Mouse (Mus musculus) heart, adult 2 months (tissue): ENCODE data around the gene Ppp4r3a. TPM values are rescaled to one million over a fixed set of nuclear protein-coding genes. Genes with fewer than 3 reads are reported as not detected.

Experiments used
- DNase-seq, 2 experiments: peaks; one replicate each; pipeline ENCODE4 v3.0.0; 2021
- H3K27ac ChIP-seq: fragments of 200-600 bp; 2 replicates; pipeline ENCODE4 v1.8.1; 2022
- H3K27me3 ChIP-seq: fragments of 200-500 bp; 2 replicates; pipeline ENCODE4 v1.6.1; 2012; ENCODE audit warnings: mild to moderate bottlenecking, low read length, inconsistent platforms, mixed read lengths; ENCODE audit not compliant: control insufficient read depth, insufficient read depth
- H3K36me3 ChIP-seq: fragments of 200-500 bp; 2 replicates; pipeline ENCODE4 v1.6.1; 2012; ENCODE audit warnings: low read length, inconsistent platforms; ENCODE audit not compliant: control insufficient read depth, insufficient read depth
- H3K4me1 ChIP-seq: fragments of 200-500 bp; 2 replicates; pipeline ENCODE4 v1.6.1; 2011; ENCODE audit warnings: low read length; ENCODE audit not compliant: control insufficient read depth, insufficient read depth
- H3K4me3 ChIP-seq: fragments of 200-600 bp; 2 replicates; pipeline ENCODE4 v1.8.1; 2022
- H3K79me2 ChIP-seq: fragments of 200-500 bp; replicated peaks from 2 replicates; pipeline ENCODE4 v1.6.1; 2012; ENCODE audit warnings: mild to moderate bottlenecking, inconsistent platforms, low read length, moderate library complexity, mixed read lengths; ENCODE audit not compliant: control insufficient read depth, insufficient read depth
- H3K9ac ChIP-seq: fragments of 200-500 bp; 2 replicates; pipeline ENCODE4 v1.6.1; 2012; ENCODE audit warnings: low read depth, mild to moderate bottlenecking, control low read depth, inconsistent platforms, low read length, mixed read lengths
- CTCF ChIP-seq: fragments of 200-600 bp; IDR thresholded peaks from 2 replicates; pipeline ENCODE4 v1.8.1; 2022; ENCODE audit warnings: antibody characterized with exemption, mild to moderate bottlenecking, moderate library complexity
- EP300 ChIP-seq: fragments of 200-500 bp; IDR thresholded peaks from 2 replicates; pipeline ENCODE4 v1.6.1; 2011; ENCODE audit warnings: low read depth, low read length, control low read depth; ENCODE audit not compliant: insufficient read depth
- POLR2A ChIP-seq: fragments of 200-500 bp; IDR thresholded peaks from 2 replicates; pipeline ENCODE4 v1.6.1; 2011; ENCODE audit warnings: mild to moderate bottlenecking, low read depth, low read length, control low read depth; ENCODE audit not compliant: insufficient read depth
- WGBS: fragments of 180-500 bp; shearing (Covaris S2); methylation state at CpG from one replicate; pipeline ENCODE4 v1.1.7; 2018; 5-methylcytosine and 5-hydroxymethylcytosine counted together
- intact Hi-C: fragments of 180-260 bp; cut with DNase I; formaldehyde crosslinking; loops from one replicate; pipeline ENCODE4 v1.15.1; 2025
- polyA plus RNA-seq: library from polyadenylated mRNA; depleted of rRNA; stranded (reverse); fragments of >200 nt; gene quantifications from 2 replicates; pipeline ENCODE4 v1.2.3, GENCODE M21; 2012
- total RNA-seq, 2 experiments: library from RNA; stranded (reverse); gene quantifications; 2 replicates each; pipeline ENCODE4 v1.2.3; 2021

Ppp4r3a gene
- total and polyA plus RNA-seq, 3 experiments, result 6.7 to 23.7 (median 22.7) TPM

DNA sequence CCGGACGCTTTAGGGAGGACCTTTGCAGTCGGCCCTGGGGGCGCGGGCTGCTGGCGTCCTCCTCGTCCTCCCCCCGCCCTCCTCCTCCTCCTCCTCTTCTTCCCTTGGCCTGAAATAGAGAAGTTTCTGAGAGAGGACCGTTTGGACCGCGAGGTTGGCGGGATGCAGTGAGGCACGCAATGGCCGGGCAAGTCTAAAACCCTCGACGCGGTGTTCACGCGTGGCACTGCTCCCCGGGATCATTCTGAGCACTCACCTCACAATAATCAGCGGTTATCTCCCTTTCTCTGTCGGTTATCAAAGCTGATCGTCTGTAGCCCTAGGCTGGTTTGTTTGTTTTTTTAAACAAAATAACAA lies 315 bp upstream of the Ppp4r3a start:
- Histone ChIP-seq H3K79me2 (peaks cover 11% of the 10 kb centered on the region), H3K4me3 (peak overlapping the region; percentile 78), H3K36me3 (peaks cover 24% of the 10 kb centered on the region), H3K4me1 (peaks cover 6% of the 10 kb centered on the region), H3K27ac (peak overlapping the region; percentile 99), H3K27me3 (no peaks in the 10 kb centered on the region), H3K9ac (peak overlapping the region; percentile 84)
- TF ChIP-seq POLR2A (no peak; the same call in 1 of the 2 replicates), EP300 (no peak), CTCF (no peak)
- intact Hi-C loops, result loop anchor here (2.0 to 5.0 kb wide), 3 partner anchors 131 to 875 kb away; partner anchors contain the start of genes Atxn3 and Trip11
- under 1% methylated on average over 23 of the region's 23 CpGs for WGBS
- DNase-seq, result no peak

DNA sequence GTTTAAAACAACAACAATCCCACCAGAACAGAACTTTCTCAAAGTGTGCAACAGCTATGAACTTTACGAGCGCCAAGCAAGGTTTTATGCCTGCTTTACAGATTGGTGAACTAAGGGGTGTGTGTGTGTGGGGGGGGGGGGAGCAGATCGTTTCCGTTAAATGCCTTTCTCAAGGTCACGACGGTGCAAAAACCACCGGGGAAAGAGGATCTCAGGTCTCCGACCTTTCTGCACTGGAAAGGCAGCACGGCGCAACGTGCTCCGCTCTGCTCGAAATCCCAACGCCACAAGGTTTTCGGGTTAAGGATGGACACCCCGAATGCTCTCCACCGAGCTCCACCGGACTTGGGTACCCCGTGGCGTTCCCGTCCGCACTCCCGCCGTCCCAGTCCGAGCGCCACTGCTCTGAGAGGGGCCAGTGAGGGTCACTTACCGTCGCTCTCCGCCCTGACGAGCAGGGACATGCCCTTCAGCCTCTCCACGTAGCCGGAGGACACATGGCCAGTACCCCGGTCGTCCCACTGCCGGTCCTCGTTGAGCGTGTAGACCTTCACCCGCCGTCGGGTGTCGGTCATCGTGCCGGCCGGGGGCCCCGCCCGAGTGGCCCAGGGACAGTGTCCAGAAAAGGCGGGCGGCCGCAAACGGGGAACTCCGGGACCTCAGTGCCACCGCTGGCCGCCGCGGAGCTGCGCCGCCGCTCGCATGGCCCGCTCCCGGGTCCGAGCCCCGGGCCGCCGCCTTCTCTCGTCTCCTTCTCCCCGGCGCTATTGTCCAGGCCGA lies 1.0 kb downstream of the Ppp4r3a start:
- Histone ChIP-seq H3K27ac (peak overlapping the region; percentile 99), H3K4me1 (peaks cover 10% of the 10 kb centered on the region), H3K79me2 (peaks cover 16% of the 10 kb centered on the region), H3K27me3 (no peaks in the 10 kb centered on the region), H3K9ac (peak overlapping the region; percentile 95), H3K4me3 (peak overlapping the region; percentile 78), H3K36me3 (peaks cover 27% of the 10 kb centered on the region)
- intact Hi-C loops, result loop anchor here (2.0 to 5.0 kb wide), 3 partner anchors 130 to 876 kb away; partner anchors contain the start of genes Atxn3 and Trip11
- under 1% methylated on average over 69 of the region's 69 CpGs for WGBS
- DNase-seq, result peak; percentile 62 to 74
- no peak for TF ChIP-seq POLR2A
- TF ChIP-seq EP300, result no peak
- TF ChIP-seq CTCF, result no peak

DNA sequence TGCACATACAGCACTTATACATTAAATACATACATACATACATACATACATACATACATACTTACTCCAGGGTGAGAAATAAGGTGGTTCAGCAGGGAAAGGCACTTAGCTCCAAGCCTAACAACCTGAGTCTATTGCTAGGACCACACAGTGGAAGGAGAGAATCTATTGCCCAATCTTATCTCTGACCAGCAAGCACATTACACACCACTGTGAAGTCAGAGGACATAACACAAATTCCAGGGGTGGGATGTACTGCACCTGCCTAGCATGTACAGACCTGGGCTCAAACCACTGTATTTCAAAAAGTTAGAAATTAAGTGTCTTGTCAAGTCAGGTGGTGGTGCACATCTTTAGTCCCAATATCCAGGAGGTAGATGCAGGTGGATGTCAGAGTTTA lies 5.5 kb downstream of the Ppp4r3a start:
- Histone ChIP-seq H3K36me3 (peaks cover 42% of the 10 kb centered on the region), H3K9ac (no peak overlapping the region), H3K27me3 (no peaks in the 10 kb centered on the region), H3K4me1 (peaks cover 17% of the 10 kb centered on the region), H3K79me2 (peaks cover 21% of the 10 kb centered on the region), H3K27ac (no peak overlapping the region), H3K4me3 (no peak overlapping the region)
- DNase-seq, result no peak
- intact Hi-C loops, result no loop called here
- TF ChIP-seq CTCF (no peak), EP300 (no peak), POLR2A (no peak)

DNA sequence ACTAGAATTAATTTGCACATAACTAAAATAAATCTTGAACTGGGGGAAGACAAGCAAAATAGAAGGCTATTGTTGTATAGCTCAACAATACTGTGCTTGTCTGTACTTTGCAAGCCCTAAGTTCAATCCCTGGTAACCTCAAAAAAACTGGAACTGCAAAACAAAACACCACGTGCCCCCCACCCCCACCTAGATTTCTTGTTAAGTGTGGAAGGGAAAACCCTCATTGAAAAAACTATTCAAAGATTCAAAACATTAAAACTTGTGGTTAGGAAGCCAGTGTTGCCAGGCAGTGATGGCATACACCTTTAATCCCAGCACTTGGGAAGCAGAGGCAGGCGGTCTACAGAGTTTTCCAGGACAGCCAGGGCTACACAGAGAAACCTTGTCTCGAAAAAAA lies 8.1 kb downstream of the Ppp4r3a start:
- H3K27ac ChIP-seq, result no peak overlapping the region

DNA sequence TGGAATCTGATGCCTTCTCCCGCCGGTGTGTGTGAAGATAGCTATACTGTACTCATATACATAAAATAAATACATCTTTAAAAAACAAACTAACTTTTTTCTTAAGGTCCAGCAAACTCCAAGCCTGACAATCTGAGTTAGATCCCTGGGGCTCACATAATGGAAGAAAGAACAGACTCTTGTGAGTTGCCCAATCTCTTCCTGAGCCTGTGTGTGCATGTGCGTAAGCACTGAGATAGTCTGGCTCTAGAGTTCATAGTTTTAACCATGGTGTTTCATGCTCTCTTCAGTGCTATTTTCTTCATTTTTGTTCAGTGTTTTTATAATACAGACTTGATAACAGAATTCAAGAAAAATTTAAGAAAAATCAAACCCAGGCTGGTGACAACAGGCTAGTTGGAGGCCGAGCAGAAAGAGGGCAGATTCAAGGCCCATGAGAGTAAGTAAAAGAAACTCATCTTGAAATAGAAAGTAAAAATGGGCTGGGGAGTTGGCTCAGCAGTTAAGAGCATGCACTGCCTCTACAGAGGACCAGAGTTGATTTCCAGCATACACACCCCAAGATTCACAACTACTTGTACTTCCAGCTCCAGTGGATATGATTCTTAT lies 8.6 kb downstream of the Ppp4r3a start:
- H3K27me3 ChIP-seq, result no peaks in the 10 kb centered on the region
- H3K27ac ChIP-seq, result no peak overlapping the region
- peaks cover 10% of the 10 kb centered on the region for H3K4me1 ChIP-seq
- intact Hi-C loops, result no loop called here
- no peak for DNase-seq
- peaks cover 13% of the 10 kb centered on the region for H3K79me2 ChIP-seq
- H3K4me3 ChIP-seq, result no peak overlapping the region
- 65% methylated on average over 4 of the region's 4 CpGs for WGBS
- no peak overlapping the region for H3K9ac ChIP-seq
- H3K36me3 ChIP-seq, result peaks cover 29% of the 10 kb centered on the region
- TF ChIP-seq POLR2A (no peak), EP300 (no peak)

More for the DNA sequence above, 8.1 kb downstream of the Ppp4r3a start:
- H3K27me3 ChIP-seq, result no peaks in the 10 kb centered on the region
- H3K4me3 ChIP-seq, result no peak overlapping the region
- DNase-seq, result no peak
- H3K79me2 ChIP-seq, result peaks cover 13% of the 10 kb centered on the region
- TF ChIP-seq EP300 (no peak), POLR2A (no peak)
- 64% methylated on average over 3 of the region's 3 CpGs for WGBS
- H3K9ac ChIP-seq, result no peak overlapping the region
- intact Hi-C loops, result no loop called here
- H3K36me3 ChIP-seq, result peaks cover 31% of the 10 kb centered on the region
- peaks cover 10% of the 10 kb centered on the region for H3K4me1 ChIP-seq

DNA sequence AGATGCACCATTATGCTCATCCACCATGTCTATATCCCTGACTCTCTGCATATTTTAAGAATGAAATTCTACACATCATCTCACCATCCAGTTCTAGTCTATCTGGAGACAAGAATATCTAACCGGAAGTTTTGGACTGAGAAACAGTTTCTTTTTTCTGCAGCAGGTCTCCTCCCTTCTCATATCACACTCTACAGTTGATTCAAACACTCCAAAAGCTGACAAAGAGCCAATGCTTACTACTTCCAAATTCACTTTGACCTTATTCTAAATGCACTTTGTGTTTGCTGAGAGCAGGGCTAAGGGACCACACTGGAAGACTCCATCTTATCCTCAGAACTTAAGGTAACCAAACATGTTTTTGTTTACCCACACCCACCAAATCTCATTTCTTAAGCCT lies 13.7 kb downstream of the Ppp4r3a start:
- no peaks in the 10 kb centered on the region for H3K27me3 ChIP-seq
- H3K27ac ChIP-seq, result no peak overlapping the region; the same call in 1 of the 2 replicates
- H3K4me3 ChIP-seq, result no peak overlapping the region
- H3K36me3 ChIP-seq, result peaks cover 25% of the 10 kb centered on the region
- TF ChIP-seq CTCF (no peak), EP300 (no peak), POLR2A (no peak)
- no peaks in the 10 kb centered on the region; the same call in 1 of the 2 replicates for H3K4me1 ChIP-seq
- intact Hi-C loops, result no loop called here
- H3K9ac ChIP-seq, result no peak overlapping the region
- peaks cover 2% of the 10 kb centered on the region for H3K79me2 ChIP-seq
- DNase-seq, result no peak
- WGBS, result 19% methylated on average over 1 of the region's 1 CpGs
